Mouse (Mus musculus) left cerebral cortex, adult 8-10 months (tissue): Measurements from ENCODE around the gene Renbp. TPM values are rescaled to one million over a fixed set of nuclear protein-coding genes. Genes with fewer than 3 reads are reported as not detected.

ENCODE experiments used
- total RNA-seq, 4 experiments: library from RNA; stranded (reverse); gene quantifications; 2 replicates each; pipeline ENCODE4 v1.2.4; 2022

Gene Renbp
- total RNA-seq, 4 experiments from 2014 or later, result 5.3 to 15.8 (median 7.5) TPM

Other genes starting within 250 kb of the Renbp start
- gene Bcap31, start 214.7 kb downstream of the Renbp start, total RNA-seq, result 100 to 1,000 TPM in 1 of 4 experiments, 10 to 100 TPM in 3; 91.3 to 100 (median 95.9) TPM
- gene Abcd1, start 214.3 kb downstream of the Renbp start, total RNA-seq, result 10 to 100 TPM; 10.8 to 13.3 (median 12.1) TPM
- 10 to 100 TPM; 12.1 to 13.3 (median 12.8) TPM for gene Plxnb3, start 173.8 kb downstream of the Renbp start, total RNA-seq
- 10 to 100 TPM in 2 of 4 experiments, 1 to 10 TPM in 2; 7.5 to 11.3 (median 9.3) TPM for gene Srpk3, start 156.4 kb downstream of the Renbp start, total RNA-seq
- gene Idh3g, start 144.0 kb downstream of the Renbp start, total RNA-seq, result 100 to 1,000 TPM; 192 to 222 (median 206) TPM
- gene Ssr4, start 143.8 kb downstream of the Renbp start, total RNA-seq, result 100 to 1,000 TPM in 2 of 4 experiments, 10 to 100 TPM in 2; 90.7 to 130 (median 99.7) TPM
- gene Pdzd4, start 105.9 kb downstream of the Renbp start, total RNA-seq, result 100 to 1,000 TPM; 105 to 117 (median 113) TPM
- not detected for gene Avpr2, start 38.7 kb downstream of the Renbp start, total RNA-seq
- 100 to 1,000 TPM; 147 to 158 (median 153) TPM for gene L1cam, start 34.7 kb downstream of the Renbp start, total RNA-seq
- 1 to 10 TPM; 4.3 to 5.1 (median 4.7) TPM for gene Arhgap4, start 9.0 kb downstream of the Renbp start, total RNA-seq
- 10 to 100 TPM; 47.7 to 62.7 (median 57.0) TPM for gene Naa10, start 8.9 kb downstream of the Renbp start, total RNA-seq
- 10 to 100 TPM; 67.9 to 78.7 (median 72.5) TPM for gene Hcfc1, start 35.5 kb upstream of the Renbp start, total RNA-seq
- gene Irak1, start 93.1 kb upstream of the Renbp start, total RNA-seq, result 10 to 100 TPM; 54.0 to 61.3 (median 54.2) TPM
- gene Opn1mw, start 196.6 kb upstream of the Renbp start, total RNA-seq, result 1 to 10 TPM in 1 of 4 experiments, under 1 TPM in 1, not detected in 2; 0.59 to 2.5 TPM
- gene Mecp2, start 204.5 kb upstream of the Renbp start, total RNA-seq, result 10 to 100 TPM; 87.7 to 95.0 (median 90.3) TPM
- gene Tex28, start 237.0 kb upstream of the Renbp start, total RNA-seq, result not detected
- gene Tktl1, start 246.4 kb upstream of the Renbp start, total RNA-seq, result not detected